Mouse (Mus musculus): Measurements from ENCODE around the gene Cbx7. TPM values are rescaled to one million over a fixed set of nuclear protein-coding genes. Genes with fewer than 3 reads are reported as not detected.

The Cbx7 gene
- polyA plus RNA-seq, 1 experiment from 2014 or later: 3.6 TPM

DNA sequence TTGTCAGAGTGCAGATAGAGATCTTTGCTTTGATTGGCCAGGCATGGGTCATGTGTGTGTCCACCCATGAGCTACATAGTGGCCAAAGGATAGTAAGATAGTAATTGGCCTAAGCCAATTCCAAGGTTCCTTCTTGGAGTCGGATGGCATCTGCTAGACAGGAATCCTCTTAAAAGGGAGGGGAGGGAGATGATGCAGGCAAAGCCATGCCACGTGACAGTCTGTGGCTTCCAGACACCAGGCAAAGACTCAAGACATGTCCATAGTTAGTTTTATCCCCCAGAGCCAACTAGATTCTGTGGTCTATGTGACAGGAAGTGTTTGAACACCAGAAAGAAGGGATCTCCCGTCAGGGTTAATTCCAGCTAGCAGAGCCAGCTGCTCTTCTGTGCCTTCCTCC is 12.5 kb downstream of the Cbx7 start:
- Histone ChIP-seq H3K4me3 (no peak overlapping the region), H3K9ac (replicated peaks) (no peak overlapping the region), H3K36me3 (no peaks in the 10 kb centered on the region), H3K4me1 (no peaks in the 10 kb centered on the region), H3K27ac (replicated peaks) (no peak overlapping the region), H3K4me2 (replicated peaks) (no peak overlapping the region), H3K9me3 (no peaks in the 10 kb centered on the region), H3K27me3 (no peaks in the 10 kb centered on the region)
- 67% methylated on average over 3 of the region's 3 CpGs for WGBS
- ATAC-seq (replicated peaks): no peak

GRCm38 (mm10) chr15:79956559-79956958 is 14.4 kb downstream of the Cbx7 start:
- 89% methylated on average over 8 of the region's 8 CpGs for WGBS
- no peak for ATAC-seq (replicated peaks)
- Histone ChIP-seq H3K4me3 (no peak overlapping the region), H3K4me2 (replicated peaks) (no peak overlapping the region), H3K27ac (replicated peaks) (no peak overlapping the region), H3K36me3 (no peaks in the 10 kb centered on the region), H3K9ac (replicated peaks) (no peak overlapping the region), H3K4me1 (0 out of 2 replicates have a peak, but pooled peaks cover 2% of the 10 kb centered on the region), H3K9me3 (no peaks in the 10 kb centered on the region), H3K27me3 (no peaks in the 10 kb centered on the region)

GRCm38 (mm10) chr15:79953470-79953869 is 17.4 kb downstream of the Cbx7 start:
- no peak for ATAC-seq (replicated peaks)
- Histone ChIP-seq H3K36me3 (no peaks in the 10 kb centered on the region), H3K9ac (replicated peaks) (no peak overlapping the region), H3K4me1 (peaks cover 19% of the 10 kb centered on the region), H3K4me3 (no peak overlapping the region), H3K4me2 (replicated peaks) (no peak overlapping the region), H3K27me3 (no peaks in the 10 kb centered on the region), H3K9me3 (no peaks in the 10 kb centered on the region), H3K27ac (replicated peaks) (no peak overlapping the region)
- WGBS: 70% methylated on average over 7 of the region's 7 CpGs

GRCm38 (mm10) chr15:79952504-79953231 is 18.3 kb downstream of the Cbx7 start:
- H3K27ac ChIP-seq (replicated peaks): no peak overlapping the region
- H3K4me1 ChIP-seq: peaks cover 19% of the 10 kb centered on the region

DNA sequence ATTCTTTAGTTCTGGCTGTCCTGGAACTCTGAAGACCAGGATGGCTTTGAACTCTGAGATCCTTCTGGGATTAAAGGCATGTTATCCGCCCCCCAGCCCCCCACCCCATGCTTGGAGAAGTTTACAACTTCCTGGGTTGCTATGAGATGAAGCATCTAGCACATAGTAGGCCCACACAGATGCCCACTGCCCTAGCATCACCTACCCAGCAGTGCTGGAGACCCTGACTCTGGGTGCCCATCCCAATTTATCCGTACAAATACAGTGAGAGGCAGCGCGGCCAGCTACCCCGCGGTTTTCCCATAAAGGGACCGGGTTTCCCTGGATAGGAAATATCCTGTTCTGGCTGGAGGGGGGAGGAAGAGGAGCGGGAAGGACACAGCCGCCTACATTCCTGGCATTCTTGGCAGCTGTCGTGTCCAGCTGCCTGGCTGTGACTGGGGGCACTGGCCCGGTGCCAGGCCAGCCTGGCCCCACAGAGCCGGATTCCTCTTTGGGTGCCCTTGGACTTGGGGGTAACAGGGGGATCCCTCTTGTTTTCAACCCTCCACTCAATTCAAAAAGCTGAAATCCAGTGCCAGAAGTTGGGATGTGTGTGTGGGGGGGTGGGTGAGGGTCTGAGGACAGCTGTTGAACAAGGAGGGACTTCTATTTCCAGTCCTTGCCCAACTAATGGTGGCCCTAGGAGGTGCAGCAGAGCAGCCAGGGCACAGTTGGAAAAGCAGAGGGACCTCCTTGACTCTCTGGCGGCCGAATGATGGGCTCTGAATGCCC is 19.0 kb downstream of the Cbx7 start:
- Histone ChIP-seq H3K27ac (replicated peaks) (0 out of 2 replicates have a peak overlapping the region, but pooled peaks have one; percentile 24), H3K4me1 (peaks cover 19% of the 10 kb centered on the region), H3K4me3 (no peak overlapping the region), H3K27me3 (no peaks in the 10 kb centered on the region), H3K9me3 (no peaks in the 10 kb centered on the region), H3K9ac (replicated peaks) (no peak overlapping the region), H3K4me2 (replicated peaks) (no peak overlapping the region), H3K36me3 (no peaks in the 10 kb centered on the region)
- no peak for ATAC-seq (replicated peaks)
- WGBS: 49% methylated on average over 14 of the region's 14 CpGs

More at GRCm38 (mm10) chr15:79952504-79953231, 18.3 kb downstream of the Cbx7 start:
- Histone ChIP-seq H3K4me3 (no peak overlapping the region), H3K27me3 (no peaks in the 10 kb centered on the region), H3K4me2 (replicated peaks) (no peak overlapping the region), H3K9ac (replicated peaks) (no peak overlapping the region), H3K9me3 (no peaks in the 10 kb centered on the region), H3K36me3 (no peaks in the 10 kb centered on the region)
- ATAC-seq (replicated peaks): no peak
- WGBS: 49% methylated on average over 11 of the region's 11 CpGs

- peaks cover 19% of the 10 kb centered on the region for H3K4me1 ChIP-seq
- no peak for ATAC-seq (replicated peaks)
- H3K27ac ChIP-seq (replicated peaks): peak overlapping the region; percentile 24; the same call in 1 of the 2 replicates
- no peaks in the 10 kb centered on the region for H3K36me3 ChIP-seq
- no peak overlapping the region for H3K4me3 ChIP-seq
- no peaks in the 10 kb centered on the region for H3K9me3 ChIP-seq
- H3K9ac ChIP-seq (replicated peaks): no peak overlapping the region
- peak overlapping the region; percentile 52; the same call in 1 of the 2 replicates for H3K4me2 ChIP-seq (replicated peaks)
- WGBS: 78% methylated on average over 6 of the region's 6 CpGs
- H3K27me3 ChIP-seq: no peaks in the 10 kb centered on the region
Observed at GRCm38 (mm10) chr15:79951226-79951625, 19.7 kb downstream of the Cbx7 start.

- under 1% methylated on average over 24 of the region's 24 CpGs for WGBS
- Histone ChIP-seq H3K27me3 (no peaks in the 10 kb centered on the region), H3K9me3 (no peaks in the 10 kb centered on the region), H3K27ac (replicated peaks) (peak overlapping the region; percentile 24), H3K9ac (replicated peaks) (peak overlapping the region; percentile 39), H3K36me3 (no peaks in the 10 kb centered on the region), H3K4me1 (peaks cover 19% of the 10 kb centered on the region), H3K4me2 (replicated peaks) (peak overlapping the region; percentile 52), H3K4me3 (peak overlapping the region; percentile 34)
- peak; percentile 63 for ATAC-seq (replicated peaks)
Observed at GRCm38 (mm10) chr15:79950250-79951025, 20.5 kb downstream of the Cbx7 start.

GRCm38 (mm10) chr15:79947681-79948080 is 23.2 kb downstream of the Cbx7 start:
- no peaks in the 10 kb centered on the region for H3K27me3 ChIP-seq
- no peak overlapping the region for H3K4me3 ChIP-seq
- H3K9ac ChIP-seq (replicated peaks): no peak overlapping the region
- H3K4me2 ChIP-seq (replicated peaks): no peak overlapping the region
- WGBS: 72% methylated on average over 6 of the region's 6 CpGs
- no peak overlapping the region for H3K27ac ChIP-seq (replicated peaks)
- no peak for ATAC-seq (replicated peaks)
- H3K36me3 ChIP-seq: no peaks in the 10 kb centered on the region
- no peaks in the 10 kb centered on the region for H3K9me3 ChIP-seq
- peaks cover 19% of the 10 kb centered on the region for H3K4me1 ChIP-seq

DNA sequence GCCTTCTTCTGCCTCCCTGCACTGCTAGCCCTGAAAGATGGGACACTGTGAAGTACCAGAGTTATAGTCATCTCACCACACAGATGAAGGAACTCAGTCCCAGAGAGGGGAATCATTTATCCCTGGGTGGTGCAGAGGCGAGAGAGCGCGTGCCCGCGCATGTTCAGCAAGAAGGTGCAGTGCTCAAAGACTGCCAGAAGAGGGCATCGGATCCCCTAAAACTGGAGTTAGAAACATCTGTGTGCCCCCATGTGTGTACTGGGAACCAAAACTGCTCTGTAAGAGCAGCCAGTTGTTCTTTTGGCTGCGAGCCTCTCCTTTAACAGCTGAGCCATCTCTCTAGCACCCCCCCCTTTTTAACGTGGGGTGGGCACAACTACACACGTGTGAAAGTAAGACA is 24.1 kb downstream of the Cbx7 start:
- WGBS: 72% methylated on average over 9 of the region's 9 CpGs
- ATAC-seq (replicated peaks): no peak
- H3K9me3 ChIP-seq: no peaks in the 10 kb centered on the region

GRCm38 (mm10) chr15:79946022-79946421 is 24.9 kb downstream of the Cbx7 start:
- H3K4me1 ChIP-seq: peaks cover 17% of the 10 kb centered on the region
- peak; percentile 77; the same call in 1 of the 2 replicates for ATAC-seq (replicated peaks)
- H3K9me3 ChIP-seq: no peaks in the 10 kb centered on the region
- H3K4me3 ChIP-seq: no peak overlapping the region
- H3K9ac ChIP-seq (replicated peaks): no peak overlapping the region
- H3K27me3 ChIP-seq: no peaks in the 10 kb centered on the region
- H3K36me3 ChIP-seq: no peaks in the 10 kb centered on the region
- WGBS: 9% methylated on average over 4 of the region's 4 CpGs
- H3K27ac ChIP-seq (replicated peaks): no peak overlapping the region
- H3K4me2 ChIP-seq (replicated peaks): no peak overlapping the region

More for the DNA sequence above, 24.1 kb downstream of the Cbx7 start:
- Histone ChIP-seq H3K27me3 (no peaks in the 10 kb centered on the region), H3K27ac (replicated peaks) (no peak overlapping the region), H3K9ac (replicated peaks) (no peak overlapping the region), H3K4me3 (no peak overlapping the region), H3K4me1 (peaks cover 17% of the 10 kb centered on the region), H3K4me2 (replicated peaks) (no peak overlapping the region), H3K36me3 (no peaks in the 10 kb centered on the region)

DNA sequence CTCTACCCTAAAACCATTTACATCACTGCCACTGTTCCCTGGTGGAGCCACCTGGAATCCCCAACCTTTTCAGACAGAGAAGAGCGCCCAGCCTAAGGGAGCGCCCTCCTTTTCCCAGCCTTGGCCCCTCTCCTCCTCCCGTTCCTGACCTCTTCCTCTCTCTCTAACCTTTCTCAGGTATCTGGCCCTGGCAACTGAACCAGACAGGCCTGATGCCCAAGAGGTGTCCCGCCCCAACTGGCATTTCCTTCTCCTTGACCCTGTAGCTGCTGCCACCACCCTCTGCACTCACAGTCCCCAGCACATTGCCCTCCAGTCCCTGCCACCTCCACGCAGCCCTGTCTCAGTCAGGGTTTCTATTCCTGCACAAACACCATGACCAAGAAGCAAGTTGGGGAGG is 26.0 kb downstream of the Cbx7 start:
- Histone ChIP-seq H3K36me3 (no peaks in the 10 kb centered on the region), H3K9me3 (no peaks in the 10 kb centered on the region), H3K4me2 (replicated peaks) (no peak overlapping the region), H3K9ac (replicated peaks) (no peak overlapping the region), H3K4me3 (no peak overlapping the region), H3K4me1 (peaks cover 6% of the 10 kb centered on the region), H3K27ac (replicated peaks) (no peak overlapping the region), H3K27me3 (no peaks in the 10 kb centered on the region)
- 89% methylated on average over 5 of the region's 5 CpGs for WGBS
- ATAC-seq (replicated peaks): no peak

GRCm38 (mm10) chr15:79943584-79943983 is 27.3 kb downstream of the Cbx7 start:
- H3K27ac ChIP-seq (replicated peaks): no peak overlapping the region
- no peaks in the 10 kb centered on the region for H3K27me3 ChIP-seq
- H3K9me3 ChIP-seq: no peaks in the 10 kb centered on the region
- no peaks in the 10 kb centered on the region for H3K4me1 ChIP-seq
- no peaks in the 10 kb centered on the region for H3K36me3 ChIP-seq
- 75% methylated on average over 3 of the region's 3 CpGs for WGBS
- no peak for ATAC-seq (replicated peaks)
- no peak overlapping the region for H3K9ac ChIP-seq (replicated peaks)
- no peak overlapping the region for H3K4me2 ChIP-seq (replicated peaks)
- no peak overlapping the region for H3K4me3 ChIP-seq

Measured in forebrain, embryonic 15.5 days (tissue).